Mouse (Mus musculus) liver, embryonic 14.5 days (tissue): ENCODE results near the gene Gga1.

Experiments
- CTCF ChIP-seq: IDR thresholded peaks from 2 replicates; pipeline ENCODE4 v1.5.1; 2016; ENCODE audit warnings: antibody characterized with exemption, low read depth, control low read depth
- EP300 ChIP-seq: IDR thresholded peaks from 2 replicates; pipeline ENCODE4 v1.6.1; 2016; ENCODE audit warnings: antibody characterized with exemption, low read depth

DNA sequence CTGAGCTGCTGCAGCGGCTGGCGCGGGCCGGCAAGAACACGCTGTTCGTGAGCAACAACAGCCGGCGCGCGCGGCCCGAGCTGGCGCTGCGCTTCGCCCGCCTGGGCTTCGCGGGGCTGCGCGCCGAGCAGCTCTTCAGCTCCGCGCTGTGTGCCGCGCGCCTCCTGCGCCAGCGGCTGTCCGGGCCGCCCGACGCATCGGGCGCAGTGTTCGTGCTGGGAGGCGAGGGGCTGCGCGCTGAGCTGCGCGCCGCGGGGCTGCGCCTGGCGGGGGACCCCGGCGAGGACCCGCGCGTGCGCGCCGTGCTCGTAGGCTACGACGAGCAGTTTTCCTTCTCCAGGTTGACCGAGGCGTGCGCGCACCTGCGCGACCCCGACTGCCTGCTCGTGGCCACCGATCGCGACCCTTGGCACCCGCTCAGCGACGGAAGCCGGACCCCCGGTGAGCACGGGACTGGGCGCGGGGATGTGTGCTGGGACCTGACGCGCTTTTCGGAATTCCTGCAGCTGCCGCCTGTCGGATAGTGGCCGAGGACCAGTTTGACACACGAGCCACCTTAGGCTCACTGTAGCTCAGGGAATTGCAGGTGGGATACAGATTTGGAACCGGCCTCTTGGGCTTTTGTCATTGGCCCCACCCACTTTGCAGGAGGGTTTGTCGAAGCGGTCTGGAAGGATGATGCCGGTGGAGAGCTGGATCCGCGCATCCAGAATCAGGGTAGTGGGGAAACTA, 37.3 kb downstream of the Gga1 start:
- no peak for TF ChIP-seq EP300
- TF ChIP-seq CTCF, result 0 out of 2 replicates have a peak, but pooled peaks have one; percentile 4
